Mouse (Mus musculus) heart, embryonic 16.5 days (tissue): Measurements from ENCODE around the gene Hspb1. TPM values are rescaled to one million over a fixed set of nuclear protein-coding genes. Genes with fewer than 3 reads are reported as not detected.

ENCODE experiments used
- polyA plus RNA-seq: library from polyadenylated mRNA; unstranded; fragments of >200 nt; fragmentation: Nextera tagmentation; extraction: Ambion mirVana; gene quantifications from 2 replicates; pipeline ENCODE4 v1.2.1, GENCODE M21; 2015

Gene Hspb1
- polyA plus RNA-seq, 1 experiment from 2014 or later: 794 TPM

Other genes with a start within 250 kb of the Hspb1 start
- gene Por, start 217.9 kb upstream of the Hspb1 start, polyA plus RNA-seq: 52.6 and 56.7 TPM in 2 replicates
- 36.3 and 37.4 TPM in 2 replicates for gene Tmem120a, start 143.5 kb upstream of the Hspb1 start, polyA plus RNA-seq
- 0.15 and 0.56 TPM in 2 replicates for gene Styxl1, start 109.5 kb upstream of the Hspb1 start, polyA plus RNA-seq
- gene Mdh2, start 109.4 kb upstream of the Hspb1 start, polyA plus RNA-seq: 1,315 and 1,333 TPM in 2 replicates
- gene Srrm3, start 81.0 kb upstream of the Hspb1 start, polyA plus RNA-seq: 0.07 and 0.09 TPM in 2 replicates
- gene Ywhag, start 46.7 kb downstream of the Hspb1 start, polyA plus RNA-seq: 167 and 202 TPM in 2 replicates
- 0.45 and 0.91 TPM in 2 replicates for gene Ssc4d, start 86.6 kb downstream of the Hspb1 start, polyA plus RNA-seq
- not detected in 2 replicates for gene Zp3, start 92.2 kb downstream of the Hspb1 start, polyA plus RNA-seq
- gene Dtx2, start 106.9 kb downstream of the Hspb1 start, polyA plus RNA-seq: 21.8 and 22.5 TPM in 2 replicates
- 26.7 and 28.7 TPM in 2 replicates for gene Upk3b, start 150.6 kb downstream of the Hspb1 start, polyA plus RNA-seq
- gene Upk3bl, start 166.6 kb downstream of the Hspb1 start, polyA plus RNA-seq: 1.2 and 2.6 TPM in 2 replicates
- gene Rasa4, start 196.0 kb downstream of the Hspb1 start, polyA plus RNA-seq: 2.0 and 2.3 TPM in 2 replicates
- 139 and 151 TPM in 2 replicates for gene Polr2j, start 228.7 kb downstream of the Hspb1 start, polyA plus RNA-seq
- 21.7 and 23.6 TPM in 2 replicates for gene Lrwd1, start 248.2 kb downstream of the Hspb1 start, polyA plus RNA-seq
- 12.5 and 13.0 TPM in 2 replicates for gene Alkbh4, start 248.2 kb downstream of the Hspb1 start, polyA plus RNA-seq